Mouse (Mus musculus): Measurements from ENCODE around the gene Rab23.
A peak's percentile ranks its signal among the peaks of the same experiment; 100 is the strongest.

Gene Rab23

DNA sequence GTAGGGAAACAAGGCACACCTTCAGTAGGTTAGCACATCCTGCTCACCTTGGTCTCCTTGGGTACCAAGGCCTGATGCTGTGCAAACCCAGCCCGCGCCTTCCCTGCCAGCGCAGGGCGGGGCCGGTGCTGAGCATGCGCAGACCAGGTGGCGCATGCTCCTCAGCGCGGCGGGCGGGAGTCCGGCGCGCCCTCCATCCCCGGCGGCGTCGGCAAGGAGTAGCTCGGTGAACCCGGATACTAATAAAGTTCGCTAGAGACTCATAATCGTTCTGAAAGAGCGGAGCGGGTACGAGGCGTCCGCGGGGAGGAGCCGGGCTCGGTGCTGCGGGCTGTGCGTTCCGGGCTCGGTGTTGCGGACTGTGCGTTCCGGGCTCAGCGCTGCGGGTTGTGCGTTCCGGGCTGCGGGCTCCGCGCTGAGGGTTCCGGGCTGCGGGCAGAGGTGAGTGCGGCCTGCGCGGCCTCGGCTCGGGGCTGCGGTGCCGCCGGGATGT is at the start of gene Rab23:
Gene Rab23 (plus strand): TSS at position 155 of the 493 bp plus-strand sequence.
- peak; percentile 78 for DNase-seq

DNA sequence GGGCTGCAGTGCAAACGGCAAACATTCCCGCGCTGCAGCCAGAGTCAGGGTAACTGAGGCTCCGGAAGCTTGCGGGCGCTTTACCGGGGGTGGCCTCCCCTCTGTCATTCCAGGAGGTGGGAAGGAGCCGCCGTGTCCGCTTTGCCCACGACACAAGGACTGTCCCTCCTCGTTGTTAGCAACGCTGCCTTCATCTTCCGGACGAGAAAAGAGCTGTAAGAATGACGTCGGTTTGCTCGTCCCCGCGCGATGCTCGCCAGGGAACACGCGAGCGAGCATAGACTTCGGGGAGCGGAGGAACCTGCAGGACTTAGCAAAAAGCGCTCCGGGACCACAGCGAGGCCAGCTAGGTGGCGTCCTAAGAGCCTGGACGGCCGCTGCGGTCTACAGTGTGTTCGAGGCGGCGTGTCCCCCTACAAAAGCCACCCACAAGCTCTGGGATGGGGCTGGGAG is 49.5 kb upstream of the Rab23 start:
- peak; percentile 68 for DNase-seq

DNA sequence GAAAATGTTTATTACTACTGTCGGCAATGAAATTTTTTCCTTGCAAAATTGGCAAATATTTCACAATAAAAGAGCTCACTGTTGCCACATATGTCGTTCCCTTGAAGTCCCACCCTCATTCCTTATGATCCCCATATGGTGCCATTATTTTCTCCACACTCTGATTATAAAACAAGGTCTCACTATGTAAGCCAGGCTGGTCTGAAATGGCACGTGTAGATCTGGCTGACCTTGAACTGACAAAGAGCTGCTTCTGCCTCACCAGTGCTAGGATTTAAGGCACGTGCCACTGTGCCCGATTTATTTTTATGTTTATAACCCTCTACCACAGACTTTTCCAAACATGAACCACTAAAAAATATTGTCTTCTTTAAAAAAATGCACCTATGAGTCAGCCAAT is 48.2 kb upstream of the Rab23 start:
- DNase-seq: no peak

DNA sequence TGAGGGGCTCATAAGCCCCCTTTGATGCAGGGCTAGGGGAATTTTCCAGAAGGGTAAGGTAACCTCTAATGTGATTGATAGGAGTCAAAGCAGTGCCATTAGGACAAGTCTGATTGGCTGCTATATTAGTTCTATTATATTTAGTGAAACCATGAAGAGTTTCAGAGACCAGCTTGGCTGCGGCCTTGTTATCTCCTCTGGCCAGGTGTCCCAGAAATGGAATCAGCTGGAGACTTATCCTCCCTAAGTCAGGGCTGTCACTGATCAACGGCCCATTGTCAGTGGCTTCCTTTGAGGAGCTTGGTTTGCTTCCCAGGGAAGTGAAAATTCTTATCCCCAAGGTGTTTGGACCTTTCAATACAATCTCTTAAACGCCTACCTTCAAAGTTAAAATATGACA is 47.6 kb upstream of the Rab23 start:
- DNase-seq: no peak

DNA sequence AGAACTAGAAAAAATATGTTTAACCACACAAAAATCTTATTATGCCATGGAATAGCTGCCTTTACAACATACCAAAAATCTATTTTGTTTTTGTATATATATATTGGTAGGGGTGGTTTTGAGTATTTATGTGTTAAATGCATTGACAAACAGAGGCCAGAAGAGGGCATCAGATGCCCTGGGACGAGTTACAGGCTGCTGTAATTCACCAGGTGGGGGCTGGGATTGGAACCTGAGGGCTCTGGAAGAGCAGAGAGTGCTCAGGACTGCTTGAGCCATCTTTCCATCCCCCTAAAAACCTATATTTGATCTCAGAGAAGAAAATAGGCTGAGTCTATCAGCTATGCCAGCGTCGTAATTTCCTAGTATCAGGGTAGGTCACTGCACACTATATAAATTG is 47.2 kb upstream of the Rab23 start:
- peak; percentile 62 for DNase-seq

DNA sequence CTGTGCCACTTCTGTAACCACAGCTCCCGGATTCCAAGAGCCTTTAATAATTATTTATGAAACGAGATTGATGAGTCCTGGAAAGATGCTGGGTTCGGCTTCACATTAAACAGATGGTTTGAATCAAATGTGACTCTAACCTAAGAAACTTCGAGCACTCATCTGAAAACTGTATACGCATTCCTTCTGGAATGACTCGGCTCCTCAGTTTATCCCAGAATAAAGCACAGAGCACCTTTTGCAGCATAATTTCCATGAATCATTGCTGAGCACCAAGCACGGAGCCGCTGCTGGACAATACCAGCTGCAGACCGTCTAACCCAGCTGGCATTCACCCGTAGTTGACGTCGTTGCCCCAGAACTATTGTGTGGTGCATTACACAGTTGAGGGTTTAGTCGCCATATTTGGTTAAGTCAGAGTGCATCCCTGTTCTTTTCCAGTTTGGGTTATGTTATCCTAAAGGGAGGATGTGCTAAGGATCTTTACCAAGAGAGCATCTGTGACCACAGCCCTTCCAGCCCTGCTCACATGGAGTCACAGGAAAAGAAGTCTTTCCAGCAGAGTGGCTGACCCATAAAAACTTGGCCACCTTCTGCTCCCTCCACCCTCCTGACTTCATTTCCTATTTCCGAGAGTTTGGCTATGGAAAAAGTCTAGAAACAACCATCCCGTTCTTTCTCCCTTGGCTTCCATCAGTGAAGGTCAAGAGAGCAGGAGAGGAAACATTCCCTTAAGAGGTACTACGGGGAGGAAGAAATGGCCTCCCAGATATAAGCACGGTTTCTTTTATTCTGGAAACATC is 46.3 kb upstream of the Rab23 start:
- DNase-seq: no peak

DNA sequence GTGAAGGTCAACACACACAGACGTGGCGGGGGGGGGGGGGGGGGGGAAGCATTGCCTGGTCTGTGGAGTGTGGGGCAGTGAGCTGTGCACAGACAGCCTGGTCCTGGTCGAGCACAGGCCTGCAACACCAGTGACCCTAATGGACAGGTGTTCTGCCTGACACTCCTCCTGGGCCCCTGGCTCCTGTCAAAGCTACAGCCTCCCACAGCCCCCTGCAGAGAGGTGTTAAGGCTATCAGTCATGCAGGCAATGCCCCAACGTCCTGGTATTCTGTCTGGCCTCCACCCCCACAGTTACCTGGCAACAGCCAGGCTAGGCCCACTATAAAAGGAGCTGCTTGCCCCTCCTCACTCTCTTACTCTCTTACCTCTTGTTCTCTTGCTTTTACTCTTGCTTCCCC is 39.3 kb upstream of the Rab23 start:
- no peak for DNase-seq

DNA sequence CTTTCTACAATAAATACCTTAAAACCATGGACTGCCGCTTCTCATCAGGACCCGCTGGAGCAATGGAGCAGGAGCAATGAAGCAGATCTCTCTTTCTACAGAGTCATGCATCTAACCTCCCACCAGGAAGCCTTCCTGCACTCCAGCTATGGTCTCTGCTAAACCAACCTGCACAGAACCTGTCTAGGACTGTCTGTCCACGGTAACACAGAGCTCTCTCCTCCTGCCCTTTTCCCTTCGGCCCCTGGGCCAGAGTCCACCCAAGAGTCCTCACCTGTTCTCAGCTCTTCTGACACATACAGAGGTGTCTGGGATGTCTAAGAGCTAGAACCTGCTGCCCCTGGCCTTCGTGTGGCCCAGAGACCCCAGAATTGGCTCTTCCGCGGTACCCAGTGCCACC is 38.8 kb upstream of the Rab23 start:
- DNase-seq: no peak

DNA sequence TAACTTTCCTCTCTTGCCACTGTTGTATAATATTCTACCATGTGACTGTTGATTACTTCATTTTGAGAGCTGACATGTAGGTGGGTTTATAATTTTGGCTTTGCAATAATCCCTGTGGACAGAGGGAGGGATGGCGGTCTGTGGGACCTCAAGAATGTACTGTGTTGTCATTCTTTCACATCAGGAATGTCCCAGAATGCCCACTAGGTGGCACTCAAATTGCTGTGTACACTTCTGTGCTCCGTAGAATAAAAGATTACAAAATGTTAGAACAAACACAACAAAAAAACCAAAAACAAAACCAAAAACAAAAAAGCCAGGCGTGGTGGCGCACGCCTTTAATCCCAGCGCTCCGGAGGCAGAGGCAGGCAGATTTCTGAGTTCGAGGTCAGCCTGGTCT is 35.2 kb upstream of the Rab23 start:
- DNase-seq: peak; percentile 42

DNA sequence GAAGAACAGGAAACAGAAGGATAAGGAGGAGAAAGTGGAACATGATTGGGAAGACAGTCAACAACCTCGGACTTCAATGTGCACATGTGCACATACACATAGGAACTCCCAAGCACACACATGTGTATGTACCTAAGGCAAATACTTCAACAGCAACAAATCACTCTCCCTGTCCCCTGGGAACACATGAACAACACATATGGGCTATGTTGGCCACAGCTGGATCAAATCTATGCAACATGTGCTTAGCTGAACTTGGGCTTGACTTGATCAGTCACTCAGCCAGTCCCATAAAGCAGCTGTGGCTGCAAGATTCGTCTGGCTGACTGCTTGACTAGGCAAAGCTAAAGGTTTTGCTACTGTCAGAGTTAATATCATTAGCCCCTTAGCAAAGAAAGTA is 30.9 kb upstream of the Rab23 start:
- no peak for DNase-seq

DNA sequence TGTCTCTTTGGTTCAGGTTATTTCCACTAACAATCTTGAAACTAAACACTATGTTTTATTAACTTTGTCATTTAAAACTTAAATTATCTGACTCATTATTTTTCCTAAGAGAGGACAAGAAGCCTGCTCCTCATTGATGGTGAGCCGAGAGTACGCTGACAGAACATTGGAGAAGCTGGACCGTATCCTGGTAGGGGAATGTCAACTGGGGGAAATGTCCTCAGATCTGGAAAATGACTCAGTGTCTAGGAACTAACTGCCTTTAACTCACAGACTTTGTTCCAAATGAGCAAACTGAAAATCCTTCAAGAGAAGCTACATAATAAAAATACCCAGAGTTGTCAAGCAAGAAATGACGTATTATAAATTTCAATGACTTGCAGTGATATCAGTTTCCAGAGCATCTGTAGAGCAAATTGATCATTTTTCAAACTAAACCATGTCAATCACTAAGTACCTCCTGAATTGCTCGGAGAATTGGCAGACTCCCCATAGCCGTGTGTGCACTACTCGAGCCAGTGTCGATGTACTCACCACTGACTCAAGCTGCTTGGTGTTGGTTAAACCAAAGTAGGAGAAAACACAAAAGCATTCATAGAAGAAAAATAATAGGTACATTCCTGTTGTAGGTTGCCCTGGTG is 30.1 kb upstream of the Rab23 start:
- DNase-seq: peak; percentile 31

DNA sequence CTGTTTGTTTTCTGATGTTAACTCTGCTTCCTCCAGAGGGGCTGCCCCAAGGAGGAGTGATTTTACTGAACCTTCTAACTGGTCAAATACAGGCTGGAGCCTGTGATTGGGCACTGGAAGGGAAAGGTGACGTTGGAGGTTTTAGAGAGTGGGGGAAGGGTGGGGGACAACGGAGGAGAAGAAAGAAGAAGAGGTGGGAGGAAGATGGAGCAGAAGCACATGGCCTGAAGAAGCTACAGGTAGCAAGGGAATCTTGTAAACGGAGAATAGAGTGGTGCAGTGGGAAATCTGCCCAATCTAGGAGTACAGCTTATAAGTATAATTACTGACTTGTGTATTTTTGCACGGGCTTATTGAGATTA is 29.6 kb upstream of the Rab23 start:
- no peak for DNase-seq

DNA sequence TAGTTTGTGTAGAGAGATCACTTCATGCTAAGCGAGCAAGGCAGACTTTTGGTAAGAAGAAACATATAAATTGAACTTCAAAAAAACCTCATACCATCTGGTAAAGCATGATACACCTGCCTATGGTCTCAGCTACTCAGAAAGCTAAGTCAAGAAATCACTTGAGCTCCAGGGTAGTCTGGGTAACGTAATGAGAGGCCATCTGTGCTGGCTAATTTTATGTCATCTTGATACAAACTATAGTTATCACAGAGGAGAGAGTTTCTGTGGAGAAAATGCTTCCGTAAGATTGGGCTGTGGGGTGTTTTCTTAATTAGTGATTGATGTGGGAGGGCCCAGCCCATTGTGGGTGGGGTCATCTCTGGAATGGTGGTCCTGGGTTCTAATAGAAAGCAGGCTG is 25.8 kb upstream of the Rab23 start:
- DNase-seq: no peak

DNA sequence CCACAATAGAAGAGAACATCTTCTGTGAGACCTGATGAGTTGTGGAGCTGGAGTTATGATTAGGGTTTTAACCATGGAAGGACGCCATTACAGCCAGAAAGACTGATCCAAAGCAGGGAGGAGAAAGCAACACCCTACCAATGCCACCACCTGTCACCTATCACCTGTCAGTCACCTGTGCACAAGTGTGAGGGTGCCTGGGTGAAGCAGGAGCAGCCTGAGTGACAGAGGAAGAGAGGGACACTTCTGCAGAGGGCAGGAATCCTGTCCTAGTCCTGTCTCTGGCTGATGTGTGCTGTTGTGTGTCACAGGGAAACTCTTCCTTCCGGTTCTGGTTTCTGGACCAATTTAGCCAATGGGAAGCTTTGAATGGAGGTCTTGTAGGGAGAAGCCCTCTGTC is 23.7 kb upstream of the Rab23 start:
- no peak for DNase-seq

DNA sequence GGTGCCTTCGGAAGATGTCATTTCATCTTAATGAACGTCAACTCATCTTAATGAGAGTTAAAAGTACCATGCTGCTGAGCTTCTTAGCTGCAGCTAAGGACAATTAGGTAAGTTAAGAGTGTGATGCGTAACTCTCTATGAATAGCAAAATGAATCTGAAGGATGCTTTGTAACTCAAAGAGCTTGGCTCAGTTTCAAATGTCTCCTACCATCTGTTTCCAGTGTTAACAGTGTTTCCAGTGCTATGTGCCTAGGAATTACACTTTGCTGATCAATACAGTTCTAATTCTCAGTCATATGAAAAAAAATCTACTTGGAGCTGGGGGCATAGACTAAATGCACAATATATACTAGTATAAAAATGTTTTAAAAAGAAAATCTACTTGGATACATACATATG is 18.4 kb upstream of the Rab23 start:
- DNase-seq: no peak

DNA sequence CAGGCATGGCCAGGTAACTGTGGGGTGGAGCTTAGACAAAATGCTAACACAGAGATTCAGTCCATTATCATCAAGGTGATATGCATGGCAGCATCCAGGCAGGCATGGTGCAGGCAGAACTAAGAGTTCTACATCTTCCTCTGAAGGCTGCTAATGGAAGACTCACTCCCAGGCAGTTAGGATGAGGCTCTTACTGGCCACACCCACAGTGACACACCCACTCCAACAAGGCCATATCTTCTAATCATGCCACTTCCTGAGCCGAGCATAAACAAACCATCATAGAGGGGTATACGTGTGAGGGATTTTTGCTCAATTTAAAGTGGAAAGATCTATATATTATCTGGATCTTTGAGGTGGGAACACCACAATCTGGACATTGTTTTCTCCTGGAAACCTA is 10.1 kb upstream of the Rab23 start:
- DNase-seq: no peak

DNA sequence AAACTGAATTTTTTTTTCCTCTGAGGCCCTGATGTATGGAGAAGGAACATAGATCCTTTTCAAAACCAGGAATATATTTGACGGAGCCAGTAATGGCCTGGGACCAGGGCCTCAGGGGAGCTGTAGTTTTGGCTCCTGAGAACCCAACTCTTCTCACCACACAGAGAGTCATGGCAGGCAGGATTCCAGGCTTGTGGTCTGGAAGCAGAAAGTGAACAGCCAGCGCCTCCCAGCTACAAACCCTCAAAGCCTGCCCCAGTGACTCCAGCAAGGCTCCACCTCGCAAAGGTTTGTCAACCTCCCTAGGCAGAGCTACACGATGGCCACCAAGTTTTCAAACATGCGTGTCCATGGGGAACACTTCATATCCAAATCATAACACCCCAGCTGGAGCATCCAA is 7.7 kb upstream of the Rab23 start:
- DNase-seq: no peak

DNA sequence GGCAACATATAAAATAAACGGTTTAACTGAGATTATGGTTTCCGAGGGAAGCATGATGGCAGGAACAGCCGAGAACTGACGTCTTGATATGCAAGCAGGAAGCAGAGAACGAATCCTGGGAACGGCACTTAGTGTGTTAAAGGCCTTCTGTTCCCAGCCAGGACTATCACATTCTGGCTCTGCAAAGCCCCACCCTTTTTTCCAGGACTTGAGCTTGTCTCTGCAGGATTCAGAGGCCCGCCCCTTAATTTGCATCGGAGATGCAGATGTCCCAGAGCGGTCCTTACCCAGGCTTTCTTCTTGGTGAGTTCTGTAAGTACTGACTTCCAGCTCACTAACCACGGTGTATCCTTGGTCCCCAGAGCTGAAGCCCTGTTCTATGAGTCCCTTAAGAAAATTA is 4.9 kb upstream of the Rab23 start:
- DNase-seq: peak; percentile 12

DNA sequence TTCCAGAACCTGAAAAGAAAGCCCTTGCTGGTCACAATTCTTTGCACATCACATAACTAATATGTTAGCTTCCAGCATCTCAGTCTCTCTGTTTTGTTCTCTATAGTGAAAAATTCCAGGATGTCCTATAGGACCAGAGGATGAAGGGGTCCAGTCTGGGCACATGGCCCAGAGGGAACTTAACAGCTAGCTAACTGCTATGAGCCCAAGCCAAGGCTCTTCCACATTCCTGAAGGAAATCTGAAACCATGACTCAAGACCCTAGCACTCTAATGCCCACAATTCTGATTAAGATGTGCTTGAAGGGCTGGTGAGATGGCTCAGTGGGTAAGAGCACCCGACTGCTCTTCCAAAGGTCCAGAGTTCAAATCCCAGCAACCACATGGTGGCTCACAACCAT is 2.1 kb upstream of the Rab23 start:
- DNase-seq: no peak

DNA sequence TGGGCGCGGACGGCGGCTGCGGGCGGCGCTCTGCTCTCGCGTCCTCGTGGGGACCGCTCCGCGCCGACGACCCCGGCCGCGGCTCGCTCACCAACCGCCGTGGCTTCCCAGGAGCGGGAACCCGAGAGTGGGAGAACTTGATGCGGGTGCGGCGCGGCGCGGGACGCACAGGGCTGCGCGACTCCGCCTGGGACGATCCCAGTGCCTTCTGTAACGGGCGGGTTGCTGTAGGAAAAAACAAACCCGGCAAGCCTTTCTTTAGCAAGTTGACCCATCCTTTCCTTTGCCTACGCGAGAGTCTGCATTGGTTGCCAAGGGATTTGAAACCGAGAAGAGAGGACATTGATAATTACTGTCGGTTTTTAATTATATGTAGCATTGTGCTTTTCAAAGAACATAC is 544 bp downstream of the Rab23 start:
- peak; percentile 16 for DNase-seq

DNA sequence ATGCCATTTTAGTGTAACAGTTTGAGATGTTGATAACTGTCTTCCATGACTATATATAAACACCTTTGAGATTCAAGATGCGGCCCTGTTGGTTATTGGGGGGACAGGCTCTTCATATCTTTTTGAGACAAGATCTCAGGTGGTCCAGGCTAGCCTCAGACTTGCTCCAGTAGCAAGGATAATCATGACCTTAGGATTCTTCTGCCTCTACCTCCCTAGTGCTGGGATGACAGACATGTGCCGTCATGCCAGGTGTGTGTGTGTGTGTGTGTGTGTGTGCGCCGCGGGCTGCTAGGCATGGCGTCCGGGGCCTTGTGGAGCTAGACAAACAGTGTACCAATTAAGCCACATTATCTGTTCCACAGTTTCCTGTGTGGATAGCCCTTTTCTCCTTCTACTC is 1.3 kb downstream of the Rab23 start:
- DNase-seq: no peak

DNA sequence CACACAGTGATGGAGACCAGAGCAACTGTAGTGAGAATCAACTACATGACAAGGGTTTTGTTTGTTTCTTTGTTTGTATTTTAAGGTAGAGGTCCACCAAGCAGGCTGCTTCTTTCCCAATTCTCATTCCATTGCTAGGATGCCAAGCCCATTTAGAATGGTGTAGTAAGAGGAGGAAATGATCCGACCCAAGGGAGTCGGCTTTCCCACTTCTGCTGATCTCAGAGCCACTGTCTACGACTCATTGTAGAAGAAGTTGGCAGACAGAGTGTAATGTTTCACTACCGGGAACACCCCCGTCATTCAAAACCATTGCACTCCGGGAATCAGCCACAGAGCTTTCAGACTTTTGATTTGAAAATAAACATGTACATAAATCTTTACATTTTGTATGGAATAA is 4.8 kb downstream of the Rab23 start:
- DNase-seq: no peak

DNA sequence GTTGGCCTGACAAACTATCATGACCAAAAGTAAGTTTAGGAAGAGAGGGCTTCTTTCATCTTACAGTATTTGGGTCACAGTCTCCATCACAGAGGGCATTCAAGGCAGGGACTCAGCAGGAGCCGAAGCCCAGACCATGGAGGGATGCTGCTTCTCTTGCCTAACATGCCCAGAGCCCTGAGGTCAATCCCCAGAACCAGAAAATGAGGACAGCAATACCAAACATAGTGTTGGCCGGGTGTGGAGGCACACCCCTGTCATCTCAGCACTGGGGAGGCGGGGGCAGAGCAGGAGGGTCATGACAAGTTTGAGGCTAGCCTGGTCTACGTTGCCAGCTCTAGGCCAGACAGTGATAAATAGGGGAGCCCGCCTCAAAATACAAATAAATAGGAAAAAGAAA is 5.4 kb downstream of the Rab23 start:
- DNase-seq: no peak

DNA sequence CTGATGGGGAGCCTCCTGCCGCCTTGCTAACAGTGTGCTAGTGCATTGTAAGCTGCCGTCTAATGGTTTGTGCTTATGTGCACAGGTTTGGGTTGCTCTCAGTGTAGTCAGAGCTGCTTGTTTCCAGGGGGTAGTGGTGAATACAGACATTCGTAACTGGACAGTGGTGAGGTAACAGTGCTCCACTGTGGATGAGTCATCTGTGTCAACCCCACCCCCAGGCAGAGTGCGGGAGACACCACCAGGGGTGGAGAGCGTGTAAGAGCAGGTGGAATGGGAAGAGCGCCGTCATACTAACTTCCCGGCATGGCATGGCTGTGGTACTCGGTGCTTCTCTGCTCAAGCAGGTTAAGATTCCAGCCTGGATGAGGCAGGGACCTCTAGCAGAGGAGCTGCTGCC is 13.4 kb downstream of the Rab23 start:
- DNase-seq: no peak
